Mouse (Mus musculus): ENCODE data around the gene Cox7a2l.

Gene Cox7a2l

DNA sequence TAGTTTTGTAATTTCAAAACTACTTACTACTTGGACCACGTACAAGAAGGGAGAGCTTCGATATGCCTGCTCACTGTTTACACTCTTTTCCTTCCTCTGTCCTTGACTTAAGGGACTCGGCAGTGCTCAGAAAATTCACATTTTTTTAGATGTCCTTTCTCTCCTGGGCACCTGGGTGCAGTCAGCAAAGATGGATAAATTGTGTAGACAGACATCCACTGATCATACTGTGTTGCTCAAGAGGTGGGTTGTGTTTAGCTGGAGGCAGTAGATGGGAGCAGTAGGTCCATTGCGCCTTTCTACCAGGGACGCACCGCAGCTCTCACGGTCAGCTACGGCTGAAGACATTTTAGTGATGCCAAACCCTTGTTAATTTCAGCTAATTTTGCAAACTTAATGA is 64.7 kb downstream of the Cox7a2l start:
- no peak for DNase-seq (ENCODE audit: low spot score)
